Mouse (Mus musculus) lung, postnatal 0 days (tissue): ENCODE measurements around the gene Trpm8.

Experiments used
- CTCF ChIP-seq: IDR thresholded peaks from 2 replicates; pipeline ENCODE4 v1.5.1; 2016; ENCODE audit warnings: antibody characterized with exemption, mild to moderate bottlenecking
- EP300 ChIP-seq: IDR thresholded peaks from 2 replicates; pipeline ENCODE4 v1.6.1; 2016; ENCODE audit warnings: antibody characterized with exemption, mild to moderate bottlenecking, control low read depth

DNA sequence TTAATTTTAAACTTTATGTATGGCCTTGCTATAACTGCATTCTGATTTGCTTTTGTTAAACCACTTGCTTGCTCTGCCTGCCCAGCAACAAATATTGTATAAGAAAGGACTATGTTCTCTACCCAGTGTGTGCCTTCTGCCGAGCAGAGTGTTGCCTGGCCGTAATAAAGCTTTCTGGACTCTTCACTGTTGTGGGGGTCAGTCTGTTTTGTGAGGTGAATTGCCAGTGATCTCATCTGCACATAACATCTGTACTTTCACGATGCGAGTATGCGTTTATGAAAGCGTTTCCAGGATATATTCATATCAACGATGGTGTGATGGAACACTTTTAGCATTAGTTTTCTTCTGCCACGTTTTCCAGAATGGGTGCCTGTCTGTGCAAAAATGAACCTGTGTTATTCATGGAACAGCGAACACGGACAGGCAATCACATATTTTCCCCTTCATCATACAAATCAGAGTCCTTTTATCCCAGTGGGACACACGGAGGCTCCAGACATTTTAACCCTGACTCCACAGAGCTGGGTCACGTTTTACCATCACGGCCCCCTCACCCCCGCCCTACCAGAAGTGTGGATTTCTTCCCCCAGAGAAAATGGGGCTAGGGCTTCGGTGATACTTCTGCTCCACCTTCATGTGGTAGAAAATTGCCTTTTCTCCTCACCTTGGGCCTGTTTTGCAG, 2.7 kb downstream of the Trpm8 start:
- no peak for TF ChIP-seq CTCF
- TF ChIP-seq EP300 = no peak
